Mouse (Mus musculus) C2C12 (cell line): ENCODE measurements at regions not wholly inside any gene's neighbourhood (a gene's known extent, or its start where the extent isn't known, plus 50 kb on each side); places are given as distances from the start of the nearest gene placed in this dataset.

Experiments
- CEBPB ChIP-seq: IDR thresholded peaks from one replicate; pipeline ENCODE4 v1.6.1; 2011; ENCODE audit warnings: low read depth, mild to moderate bottlenecking, control low read depth, moderate library complexity
- CTCF ChIP-seq: IDR thresholded peaks from one replicate; pipeline ENCODE4 v1.5.1; 2011; ENCODE audit not compliant: control insufficient read depth, insufficient read depth, insufficient read length
- FOSL1 ChIP-seq: IDR thresholded peaks from one replicate; pipeline ENCODE4 v1.8.0; 2011; ENCODE audit warnings: mild to moderate bottlenecking, low read length; ENCODE audit not compliant: poor library complexity, insufficient read depth, severe bottlenecking
- MAX ChIP-seq: IDR thresholded peaks from one replicate; pipeline ENCODE4 v1.6.1; 2011; ENCODE audit warnings: mild to moderate bottlenecking, control low read depth
- MYOD1 ChIP-seq: IDR thresholded peaks from one replicate; pipeline ENCODE4 v1.6.1; 2011; ENCODE audit warnings: low read depth; ENCODE audit not compliant: control insufficient read depth, insufficient read length
- MYOG ChIP-seq: IDR thresholded peaks from one replicate; pipeline ENCODE4 v1.6.1; 2011; ENCODE audit not compliant: control insufficient read depth, insufficient read length; ENCODE audit errors: extremely low read depth
- USF1 ChIP-seq: IDR thresholded peaks from one replicate; pipeline ENCODE4 v1.6.1; 2011; ENCODE audit warnings: low read depth, mild to moderate bottlenecking, control low read depth, moderate library complexity

GRCm38 (mm10) chr13:6487837-6488236 is 60.1 kb upstream of the Pitrm1 start:
- TF ChIP-seq CTCF (no peak), USF1 (no peak), CEBPB (no peak), MAX (no peak), MYOD1 (no peak), FOSL1 (no peak), MYOG (no peak)
